Mouse (Mus musculus) cortical plate, adult 2 months (tissue): ENCODE measurements at regions not wholly inside any gene's neighbourhood (a gene's known extent, or its start where the extent isn't known, plus 50 kb on each side); places are given as distances from the start of the nearest gene placed in this dataset.

Source experiments
- CTCF ChIP-seq: fragments of 200-500 bp; IDR thresholded peaks from 2 replicates; pipeline ENCODE4 v1.5.1; 2011; ENCODE audit warnings: mild to moderate bottlenecking, control low read depth, low read length; ENCODE audit not compliant: insufficient read depth; ENCODE audit errors: extremely low read depth
- POLR2A ChIP-seq: fragments of 200-500 bp; IDR thresholded peaks from 2 replicates; pipeline ENCODE4 v1.6.1; 2011; ENCODE audit warnings: mild to moderate bottlenecking, low read length, control low read depth; ENCODE audit not compliant: insufficient read depth; ENCODE audit errors: extremely low read depth

- TF ChIP-seq CTCF (no peak), POLR2A (no peak)
Observed at GRCm38 (mm10) chr3:15073405-15073804, 187.3 kb downstream of the Car2 start.
